Mouse (Mus musculus) cerebellum, adult 18-20 months (tissue): ENCODE measurements around the gene Xpnpep1.

Experiments
- DNase-seq, 2 experiments: peaks; one replicate each; pipeline ENCODE4 v3.0.0; 2021

The Xpnpep1 gene

GRCm38 (mm10) chr19:53064972-53065361 is 25.0 kb upstream of the Xpnpep1 start:
- DNase-seq: no peak

- no peak for DNase-seq
Measured at GRCm38 (mm10) chr19:53064292-53064971, 24.4 kb upstream of the Xpnpep1 start.

GRCm38 (mm10) chr19:53062046-53062445 is 22.0 kb upstream of the Xpnpep1 start:
- no peak for DNase-seq

- no peak for DNase-seq
Measured at GRCm38 (mm10) chr19:53059344-53060111, 19.5 kb upstream of the Xpnpep1 start.

GRCm38 (mm10) chr19:53058726-53059334 is 18.8 kb upstream of the Xpnpep1 start:
- DNase-seq: no peak

- no peak for DNase-seq
Measured at GRCm38 (mm10) chr19:53057980-53058725, 18.1 kb upstream of the Xpnpep1 start.

GRCm38 (mm10) chr19:53053355-53053754 is 13.3 kb upstream of the Xpnpep1 start:
- no peak for DNase-seq

- peak in 1 of 2 experiments; percentile 30 for DNase-seq
Measured at GRCm38 (mm10) chr19:53052031-53052670, 12.1 kb upstream of the Xpnpep1 start.

GRCm38 (mm10) chr19:53051288-53051985 is 11.4 kb upstream of the Xpnpep1 start:
- DNase-seq: peak in 1 of 2 experiments; percentile 16

GRCm38 (mm10) chr19:53050100-53050499 is 10.1 kb upstream of the Xpnpep1 start:
- no peak for DNase-seq

- no peak for DNase-seq
Measured at GRCm38 (mm10) chr19:53047208-53047607, 7.2 kb upstream of the Xpnpep1 start.

GRCm38 (mm10) chr19:53043423-53044125 is 3.6 kb upstream of the Xpnpep1 start:
- DNase-seq: no peak

- no peak for DNase-seq
Measured at GRCm38 (mm10) chr19:53041570-53041969, 1.6 kb upstream of the Xpnpep1 start.

- peak in 1 of 2 experiments; percentile 26 for DNase-seq
Measured at GRCm38 (mm10) chr19:53041133-53041510, 1.1 kb upstream of the Xpnpep1 start.

GRCm38 (mm10) chr19:53039090-53039489 is 924 bp downstream of the Xpnpep1 start:
- peak; percentile 72 to 77 for DNase-seq

- DNase-seq: peak; percentile 98 to 99
Measured at GRCm38 (mm10) chr19:53038435-53038938, 1.5 kb downstream of the Xpnpep1 start.

GRCm38 (mm10) chr19:53037925-53038419 is 2.0 kb downstream of the Xpnpep1 start:
- no peak for DNase-seq

- no peak for DNase-seq
Measured at GRCm38 (mm10) chr19:53033159-53033943, 6.7 kb downstream of the Xpnpep1 start.

GRCm38 (mm10) chr19:53032647-53033046 is 7.4 kb downstream of the Xpnpep1 start:
- DNase-seq: no peak

- no peak for DNase-seq
Measured at GRCm38 (mm10) chr19:53031957-53032371, 8.1 kb downstream of the Xpnpep1 start.
